10 mouse cellular contexts compared by ENCODE assay signal in genomic region chr9:63295551-63295958, GRCm38 (mm10).
DNase-seq lines count a peak whose midpoint lies in the region; ATAC-seq lines count a peak whose summit lies in the region.
"Had no signal": no experiment of that assay in that cellular context is flagged by ENCODE, and none has a peak within 500 bp of the region (broad histone marks: within the 10 kb centered on the region; RNA-seq: fewer than 3 reads in every experiment).

No protein-coding gene starts in this region.

- no peak overlapping the region for H3K9ac ChIP-seq in heart, embryonic 12.5 days
- H3K9ac ChIP-seq in hindbrain, embryonic 15.5 days: no peak overlapping the region
- no peak overlapping the region; the same call in 1 of the 2 replicates for H3K9ac ChIP-seq in midbrain, embryonic 16.5 days (ENCODE audit: low read depth, low read length)
- H3K9ac ChIP-seq: embryonic facial prominence, embryonic 12.5 days; liver, embryonic 13.5 days had no signal

- no peaks in the 10 kb centered on the region for H3K9me3 ChIP-seq in heart, embryonic 12.5 days (replicated peaks)
- no peaks in the 10 kb centered on the region for H3K9me3 ChIP-seq in hindbrain, embryonic 15.5 days
- H3K9me3 ChIP-seq in midbrain, embryonic 16.5 days (replicated peaks; ENCODE audit: control insufficient read depth, low read length, poor library complexity, severe bottlenecking): no peaks in the 10 kb centered on the region; the same call in 1 of the 2 replicates
- H3K9me3 ChIP-seq: embryonic facial prominence, embryonic 12.5 days; liver, embryonic 13.5 days had no signal

- peak overlapping the region; percentile 22 for H3K4me2 ChIP-seq in heart, embryonic 12.5 days
- peak overlapping the region; percentile 27 for H3K4me2 ChIP-seq in hindbrain, embryonic 15.5 days
- H3K4me2 ChIP-seq in midbrain, embryonic 16.5 days (ENCODE audit: low read length): peak overlapping the region; percentile 45
- H3K4me2 ChIP-seq: embryonic facial prominence, embryonic 12.5 days; liver, embryonic 13.5 days had no signal

- no peak overlapping the region; the same call in 1 of the 2 replicates for H3K27ac ChIP-seq in heart, embryonic 12.5 days (ENCODE audit: poor library complexity, severe bottlenecking)
- H3K27ac ChIP-seq in hindbrain, embryonic 15.5 days (replicated peaks): peak overlapping the region; percentile 63
- peak overlapping the region; percentile 79 for H3K27ac ChIP-seq in midbrain, embryonic 16.5 days (ENCODE audit: low read length)
- H3K27ac ChIP-seq: embryonic facial prominence, embryonic 12.5 days; liver, embryonic 13.5 days had no signal

- H3K4me3 ChIP-seq in heart, embryonic 12.5 days: no peak overlapping the region
- no peak overlapping the region for H3K4me3 ChIP-seq in hindbrain, embryonic 15.5 days
- no peak overlapping the region for H3K4me3 ChIP-seq in midbrain, embryonic 16.5 days (ENCODE audit: low read depth, low read length)
- H3K4me3 ChIP-seq: embryonic facial prominence, embryonic 12.5 days; liver, embryonic 13.5 days had no signal

- peaks cover 29% of the 10 kb centered on the region for H3K4me1 ChIP-seq in heart, embryonic 12.5 days (replicated peaks)
- H3K4me1 ChIP-seq in hindbrain, embryonic 15.5 days (replicated peaks): peaks cover 18% of the 10 kb centered on the region
- H3K4me1 ChIP-seq in midbrain, embryonic 16.5 days (ENCODE audit: control insufficient read depth, insufficient read depth, low read length): peaks cover 25% of the 10 kb centered on the region
- H3K4me1 ChIP-seq: liver, embryonic 13.5 days had no signal

- 42% methylated on average over 7 of the region's 7 CpGs for WGBS in heart, embryonic 12.5 days
- WGBS in hindbrain, embryonic 15.5 days: 56% methylated on average over 7 of the region's 7 CpGs
- WGBS in midbrain, embryonic 16.5 days: 42% methylated on average over 7 of the region's 7 CpGs

- H3K27me3 ChIP-seq in heart, embryonic 12.5 days (replicated peaks): no peaks in the 10 kb centered on the region
- H3K27me3 ChIP-seq in hindbrain, embryonic 15.5 days: no peaks in the 10 kb centered on the region
- no peaks in the 10 kb centered on the region for H3K27me3 ChIP-seq in midbrain, embryonic 16.5 days (ENCODE audit: control insufficient read depth, insufficient read depth, low read depth, low read length)
- H3K27me3 ChIP-seq: embryonic facial prominence, embryonic 12.5 days; liver, embryonic 13.5 days had no signal

- peaks cover 31% of the 10 kb centered on the region for H3K36me3 ChIP-seq in heart, embryonic 12.5 days
- H3K36me3 ChIP-seq in hindbrain, embryonic 15.5 days: no peaks in the 10 kb centered on the region
- no peaks in the 10 kb centered on the region for H3K36me3 ChIP-seq in midbrain, embryonic 16.5 days (ENCODE audit: control insufficient read depth, insufficient read depth, low read length)

- no peak for DNase-seq in heart, adult 8-10 months (ENCODE audit: low spot score)
- peak; percentile 63 to 70 for DNase-seq in cerebellum, adult 18-20 months
- DNase-seq in thymus, postnatal 0 days (ENCODE audit: low spot score): no peak
- no peak for DNase-seq in embryo, embryonic 10.5 days (ENCODE audit: low spot score)
- DNase-seq: liver, embryonic 13.5 days had no signal

- no peak for ATAC-seq in heart, embryonic 12.5 days (ENCODE audit: insufficient number of reproducible peaks, low FRiP score)
- ATAC-seq in hindbrain, embryonic 15.5 days (ENCODE audit: low FRiP score, low read depth): 0 out of 2 replicates have a peak, but pooled peaks have one; percentile 38
- ATAC-seq in midbrain, embryonic 16.5 days: peak; percentile 62; the same call in 1 of the 2 replicates
- no peak for ATAC-seq in monocyte, adult 5-6 weeks (replicated peaks; ENCODE audit: insufficient number of reproducible peaks, low FRiP score, low TSS enrichment, poor library complexity, severe bottlenecking)

Comparison
In these comparisons a context has a peak if more than half of its experiments do, and no peak if none do; other contexts are left out.
1. ATAC-seq: peak in hindbrain, embryonic 15.5 days (single experiment) and midbrain, embryonic 16.5 days (single experiment); none in heart, embryonic 12.5 days (single experiment) and monocyte, adult 5-6 weeks (single experiment).
2. DNase-seq: peak in cerebellum, adult 18-20 months (2 of 2); none in heart, adult 8-10 months (single experiment), thymus, postnatal 0 days (single experiment) and embryo, embryonic 10.5 days (single experiment).
3. Peak in every context shown above with its lines, with median percentiles within 50 percentile points of each other: H3K4me2 ChIP-seq.